10 mouse cellular contexts compared by ENCODE assay signal in the genomic region with DNA sequence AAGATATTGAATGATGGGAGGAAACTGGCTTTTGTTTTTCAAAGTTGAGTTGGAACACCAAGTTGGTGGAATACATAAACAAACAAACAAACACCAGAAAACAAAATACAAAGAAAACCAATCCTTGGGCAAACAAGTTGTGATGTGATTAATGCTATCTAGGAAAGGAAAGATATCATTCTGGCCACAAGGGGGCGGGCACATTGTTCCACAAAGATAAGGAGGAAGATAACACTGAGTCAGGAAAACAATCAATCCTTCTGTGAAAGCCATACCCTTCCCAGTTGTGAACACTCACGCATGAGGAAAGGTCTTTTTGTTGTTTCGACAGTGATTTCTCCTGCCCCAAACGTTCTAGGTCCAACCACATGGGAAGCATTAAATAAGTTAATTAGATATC. TPM values are rescaled to one million over a fixed set of nuclear protein-coding genes. Genes with fewer than 3 reads are reported as not detected.
DNase-seq lines count a peak whose midpoint lies in the region; ATAC-seq lines count a peak whose summit lies in the region.
"Had no signal": no experiment of that assay in that cellular context is flagged by ENCODE, and none has a peak within 500 bp of the region (broad histone marks: within the 10 kb centered on the region; RNA-seq: fewer than 3 reads in every experiment).

No protein-coding gene starts in this region.

- ATAC-seq in frontal cortex, adult (ENCODE audit: low TSS enrichment): peak; percentile 69
- no peak for ATAC-seq in midbrain, embryonic 11.5 days (ENCODE audit: low FRiP score)
- ATAC-seq in midbrain, embryonic 16.5 days: no peak
- ATAC-seq in forebrain, embryonic 14.5 days: no peak

- H3K27ac ChIP-seq in midbrain, embryonic 11.5 days (ENCODE audit: low read depth, low read length): no peak overlapping the region
- no peak overlapping the region for H3K27ac ChIP-seq in midbrain, embryonic 16.5 days (ENCODE audit: low read length)
- H3K27ac ChIP-seq in forebrain, embryonic 14.5 days (ENCODE audit: low read depth, low read length): no peak overlapping the region
- H3K27ac ChIP-seq: liver, embryonic 15.5 days had no signal

- WGBS in midbrain, embryonic 11.5 days: 13% methylated on average over 4 of the region's 4 CpGs
- 17% methylated on average over 4 of the region's 4 CpGs for WGBS in midbrain, embryonic 16.5 days
- 12% methylated on average over 4 of the region's 4 CpGs for WGBS in forebrain, embryonic 14.5 days

- H3K4me1 ChIP-seq in midbrain, embryonic 11.5 days (ENCODE audit: control insufficient read depth, insufficient read depth, low read length): no peaks in the 10 kb centered on the region
- no peaks in the 10 kb centered on the region for H3K4me1 ChIP-seq in midbrain, embryonic 16.5 days (ENCODE audit: control insufficient read depth, insufficient read depth, low read length)
- no peaks in the 10 kb centered on the region for H3K4me1 ChIP-seq in forebrain, embryonic 14.5 days (ENCODE audit: control insufficient read depth, insufficient read depth, low read length)
- H3K4me1 ChIP-seq: liver, embryonic 15.5 days had no signal

- no peak overlapping the region for H3K9ac ChIP-seq in midbrain, embryonic 11.5 days (ENCODE audit: low read length)
- no peak overlapping the region for H3K9ac ChIP-seq in midbrain, embryonic 16.5 days (ENCODE audit: low read depth, low read length)
- H3K9ac ChIP-seq in forebrain, embryonic 14.5 days (ENCODE audit: low read length): no peak overlapping the region
- H3K9ac ChIP-seq: liver, embryonic 15.5 days had no signal

- DNase-seq in frontal cortex, postnatal 10 days (ENCODE audit: low spot score in 2 of 2): no peak
- DNase-seq in midbrain, embryonic 11.5 days (ENCODE audit: low spot score, missing footprints): peak; percentile 93
- peak; percentile 78 for DNase-seq in forebrain, embryonic 14.5 days (ENCODE audit: low spot score)
- peak; percentile 44 for DNase-seq in lung, postnatal 36 days
- no peak for DNase-seq in ovary, postnatal 10 days (ENCODE audit: low spot score)
- no peak for DNase-seq in spleen, postnatal 10 days (ENCODE audit: low spot score in 2 of 2)

- no peak overlapping the region for H3K4me2 ChIP-seq in midbrain, embryonic 11.5 days
- no peak overlapping the region for H3K4me2 ChIP-seq in midbrain, embryonic 16.5 days (ENCODE audit: low read length)
- no peak overlapping the region for H3K4me2 ChIP-seq in forebrain, embryonic 14.5 days (ENCODE audit: low read length)
- H3K4me2 ChIP-seq: liver, embryonic 15.5 days had no signal

- H3K4me3 ChIP-seq in midbrain, embryonic 11.5 days (ENCODE audit: low read depth, low read length): no peak overlapping the region
- H3K4me3 ChIP-seq in midbrain, embryonic 16.5 days (ENCODE audit: low read depth, low read length): no peak overlapping the region
- no peak overlapping the region for H3K4me3 ChIP-seq in forebrain, embryonic 14.5 days (ENCODE audit: low read depth, low read length)
- H3K4me3 ChIP-seq: liver, embryonic 15.5 days had no signal

- H3K9me3 ChIP-seq in midbrain, embryonic 11.5 days (ENCODE audit: control insufficient read depth, low read length): no peaks in the 10 kb centered on the region
- no peaks in the 10 kb centered on the region for H3K9me3 ChIP-seq in midbrain, embryonic 16.5 days (replicated peaks; ENCODE audit: control insufficient read depth, low read length, poor library complexity, severe bottlenecking)
- no peaks in the 10 kb centered on the region for H3K9me3 ChIP-seq in forebrain, embryonic 14.5 days (replicated peaks; ENCODE audit: control insufficient read depth, low read length)
- H3K9me3 ChIP-seq: liver, embryonic 15.5 days had no signal

- H3K27me3 ChIP-seq in midbrain, embryonic 11.5 days (ENCODE audit: control insufficient read depth, insufficient read depth, low read length): peaks cover 45% of the 10 kb centered on the region
- H3K27me3 ChIP-seq in midbrain, embryonic 16.5 days (ENCODE audit: control insufficient read depth, insufficient read depth, low read depth, low read length): peaks cover 41% of the 10 kb centered on the region
- peaks cover 43% of the 10 kb centered on the region for H3K27me3 ChIP-seq in forebrain, embryonic 14.5 days (replicated peaks; ENCODE audit: control insufficient read depth, insufficient read depth, low read length)

- no peaks in the 10 kb centered on the region for H3K36me3 ChIP-seq in midbrain, embryonic 11.5 days (ENCODE audit: control insufficient read depth, insufficient read depth, low read length)
- H3K36me3 ChIP-seq in midbrain, embryonic 16.5 days (ENCODE audit: control insufficient read depth, insufficient read depth, low read length): no peaks in the 10 kb centered on the region
- H3K36me3 ChIP-seq in forebrain, embryonic 14.5 days (ENCODE audit: control insufficient read depth, insufficient read depth, low read length): no peaks in the 10 kb centered on the region
- H3K36me3 ChIP-seq: liver, embryonic 15.5 days had no signal

RNA-seq across cellular contexts. Expression of a gene that starts 17.2 kb away (rescaled TPM):
- polyA plus RNA-seq in midbrain, embryonic 11.5 days (2014; fragmentation: Nextera tagmentation; extraction: Ambion mirVana): 0.10 and 0.33 TPM in 2 replicates
- polyA plus RNA-seq in midbrain, embryonic 16.5 days (2015; fragmentation: Nextera tagmentation; extraction: Ambion mirVana): not detected in 2 replicates
- not detected in 2 replicates for polyA plus RNA-seq in forebrain, embryonic 14.5 days (2014; fragmentation: Nextera tagmentation; extraction: Ambion mirVana)
- polyA plus RNA-seq: liver, embryonic 15.5 days; stomach, embryonic 14.5 days had no signal

Comparison
In these comparisons a context has a peak if more than half of its experiments do, and no peak if none do; other contexts are left out.
1. DNase-seq: peak in midbrain, embryonic 11.5 days (single experiment), forebrain, embryonic 14.5 days (single experiment) and lung, postnatal 36 days (single experiment); none in frontal cortex, postnatal 10 days (0 of 2), ovary, postnatal 10 days (single experiment) and spleen, postnatal 10 days (0 of 2).